Mouse (Mus musculus): Measurements from ENCODE around the gene Vps72. TPM values are rescaled to one million over a fixed set of nuclear protein-coding genes. Genes with fewer than 3 reads are reported as not detected.

Vps72 gene
- total RNA-seq, 2 experiments from 2014 or later = 46.7 to 48.2 TPM

DNA sequence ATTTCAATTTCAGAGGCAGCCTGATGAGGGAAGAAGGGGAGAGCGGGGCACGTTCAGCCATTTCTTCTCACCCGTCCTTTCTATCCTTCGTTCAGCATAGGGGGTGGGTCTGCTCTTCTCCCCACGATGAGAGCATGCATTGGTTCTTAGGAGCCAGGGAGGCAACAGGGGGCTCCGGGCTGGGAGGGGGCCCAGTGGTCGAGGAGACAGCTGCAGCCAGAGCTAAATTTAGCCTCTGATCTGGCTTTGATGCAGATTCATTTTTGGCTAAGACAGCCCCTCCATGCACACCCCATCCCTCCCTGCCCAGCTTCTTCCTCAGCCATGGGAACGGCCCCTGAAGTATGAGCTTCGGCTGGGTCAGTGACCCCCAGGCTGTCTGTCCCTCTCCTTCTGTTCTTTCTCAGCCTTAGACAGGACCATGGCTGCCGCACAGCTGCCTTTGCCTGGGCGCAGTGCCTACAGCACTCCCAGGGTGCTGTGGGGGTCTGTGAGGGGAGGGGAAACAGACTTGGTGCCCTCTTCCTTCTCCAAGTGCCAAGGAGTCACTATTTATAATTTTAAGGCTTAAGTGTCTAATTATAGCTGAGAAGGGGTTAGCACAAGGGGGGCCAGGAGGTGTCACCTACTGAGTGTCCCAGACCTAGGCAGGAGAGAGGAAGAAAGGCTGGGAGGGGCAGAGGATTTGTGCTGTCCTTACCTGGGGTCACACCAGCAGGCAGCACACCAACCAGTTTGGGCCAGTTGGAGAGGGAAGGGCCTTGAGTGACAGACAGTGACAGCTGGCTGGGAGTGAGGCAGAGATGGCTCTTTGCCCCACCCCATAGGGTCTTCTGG is 52.8 kb downstream of the Vps72 start:
- DNase-seq (ENCODE audit: low spot score in 2 of 2) = no peak

DNA sequence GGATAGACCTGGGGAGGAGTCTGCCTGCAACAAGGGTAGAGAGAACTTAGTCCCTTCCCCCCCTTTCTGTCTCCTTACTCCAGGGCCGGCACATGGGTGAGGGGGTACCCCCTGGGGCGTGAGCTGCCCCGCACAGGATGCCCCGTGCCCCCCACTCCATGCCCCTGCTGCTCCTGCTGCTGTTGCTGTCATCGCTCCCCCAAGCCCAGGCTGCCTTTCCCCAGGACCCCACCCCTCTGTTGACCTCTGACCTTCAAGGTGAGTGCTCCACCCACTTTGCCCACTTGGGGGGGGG is 53.4 kb downstream of the Vps72 start:
- DNase-seq (ENCODE audit: low spot score in 2 of 2) = no peak

DNA sequence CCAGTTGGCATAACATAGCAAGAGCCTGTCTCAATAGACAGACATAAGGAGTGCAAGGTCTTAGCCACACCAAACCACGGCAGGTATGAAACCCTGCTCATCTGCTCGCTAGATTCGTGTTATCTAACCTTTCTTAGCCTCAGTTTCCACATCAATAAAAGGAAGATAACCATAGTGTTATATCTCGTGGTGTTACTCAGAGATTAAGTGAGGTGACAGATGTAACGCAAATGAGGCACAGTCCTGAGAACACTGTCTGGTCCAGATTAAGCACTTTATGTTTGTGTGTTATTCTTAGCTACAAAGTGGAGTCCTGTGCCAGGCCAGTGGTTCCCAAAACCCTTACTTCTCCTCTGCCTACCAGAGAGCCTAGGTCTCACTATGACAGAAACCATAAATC is 54.0 kb downstream of the Vps72 start:
- DNase-seq (ENCODE audit: low spot score in 2 of 2) = no peak

DNA sequence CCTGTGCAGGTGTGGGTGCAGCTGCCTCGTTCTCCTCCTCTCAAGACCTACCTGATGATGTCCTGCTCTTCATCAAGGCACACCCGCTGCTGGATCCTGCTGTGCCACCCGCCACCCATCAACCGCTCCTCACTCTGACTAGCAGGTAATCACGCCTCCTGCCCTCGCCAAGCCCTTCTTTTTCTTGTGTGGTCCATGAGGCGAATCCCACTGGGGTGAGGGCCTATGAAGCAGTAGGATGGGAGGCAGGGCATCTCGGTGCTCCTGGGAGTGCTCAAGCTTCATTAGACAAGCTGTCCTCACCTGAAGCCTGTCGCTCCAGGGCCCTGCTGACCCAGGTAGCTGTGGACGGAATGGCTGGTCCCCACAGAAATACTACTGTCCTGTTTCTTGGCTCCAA is 59.2 kb downstream of the Vps72 start:
- DNase-seq (ENCODE audit: low spot score in 2 of 2) = no peak

DNA sequence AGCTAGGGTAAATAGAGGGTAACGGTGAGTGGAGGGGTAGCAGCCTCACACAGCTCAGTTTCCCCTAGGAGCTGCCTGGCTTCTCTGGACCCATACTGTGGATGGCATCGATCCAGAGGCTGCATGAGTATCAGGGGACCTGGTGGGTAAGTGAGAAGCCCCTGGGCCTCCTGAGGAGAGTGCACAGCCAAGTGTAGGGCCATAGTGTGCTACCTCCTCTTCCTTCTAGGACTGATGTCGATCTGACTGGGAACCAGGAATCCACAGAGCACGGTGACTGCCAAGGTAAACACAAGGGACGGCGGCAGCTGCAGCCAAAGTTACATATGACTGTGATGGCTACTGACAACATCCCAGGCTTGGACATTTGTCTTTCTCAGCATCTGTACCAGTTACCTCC is 60.3 kb downstream of the Vps72 start:
- DNase-seq (ENCODE audit: low spot score in 2 of 2) = no peak

Small RNAs within 50 kb of the gene (microRNA-seq; reads per million reads assigned to microRNA genes)
- gene Mir8099-1 = 0 reads per million in 2 experiments

Other genes starting within 250 kb of the Vps72 start
- 100 to 1,000 TPM; 267 to 268 TPM for gene Psmb4, start 224.1 kb upstream of the Vps72 start, total RNA-seq (2021)
- gene Selenbp1, start 178.0 kb upstream of the Vps72 start, total RNA-seq (2021) = 10 to 100 TPM; 12.6 to 14.1 TPM
- gene Rfx5, start 156.9 kb upstream of the Vps72 start, total RNA-seq (2021) = 10 to 100 TPM; 19.5 to 22.0 TPM
- gene Pi4kb, start 136.3 kb upstream of the Vps72 start, total RNA-seq (2021) = 10 to 100 TPM; 61.1 to 63.4 TPM
- 10 to 100 TPM; 24.4 to 26.2 TPM for gene Zfp687, start 95.6 kb upstream of the Vps72 start, total RNA-seq (2021)
- gene Psmd4, start 68.4 kb upstream of the Vps72 start, total RNA-seq (2021) = 100 to 1,000 TPM; 154 to 169 TPM
- gene Pip5k1a, start 4.1 kb upstream of the Vps72 start, total RNA-seq (2021) = 10 to 100 TPM; 69.1 to 71.7 TPM
- gene Tmod4, start 13.5 kb downstream of the Vps72 start, total RNA-seq (2021) = under 1 TPM; 0.48 to 0.82 TPM
- gene Scnm1, start 23.0 kb downstream of the Vps72 start, total RNA-seq (2021) = 10 to 100 TPM; 43.5 to 48.9 TPM
- gene Lysmd1, start 23.1 kb downstream of the Vps72 start, total RNA-seq (2021) = 10 to 100 TPM; 16.1 to 16.5 TPM
- gene Tnfaip8l2, start 31.3 kb downstream of the Vps72 start, total RNA-seq (2021) = 1 to 10 TPM; 2.6 to 3.1 TPM
- gene Sema6c, start 49.4 kb downstream of the Vps72 start, total RNA-seq (2021) = 10 to 100 TPM; 29.4 to 34.2 TPM
- 10 to 100 TPM; 12.7 to 13.2 TPM for gene Gabpb2, start 106.9 kb downstream of the Vps72 start, total RNA-seq (2021)
- gene Cdc42se1, start 117.7 kb downstream of the Vps72 start, total RNA-seq (2021) = 10 to 100 TPM; 72.7 to 72.9 TPM
- 100 to 1,000 TPM; 263 to 266 TPM for gene Mllt11, start 121.1 kb downstream of the Vps72 start, total RNA-seq (2021)
- under 1 TPM in 1 of 2 experiments, not detected in 1; 0.15 TPM for gene Gm128, start 130.6 kb downstream of the Vps72 start, total RNA-seq (2021)
- under 1 TPM in 1 of 2 experiments, not detected in 1; 0.37 TPM for gene Bnipl, start 140.2 kb downstream of the Vps72 start, total RNA-seq (2021)
- gene Mindy1, start 170.3 kb downstream of the Vps72 start, total RNA-seq (2021) = 10 to 100 TPM; 19.2 to 21.0 TPM
- gene Prune1, start 171.1 kb downstream of the Vps72 start, total RNA-seq (2021) = 10 to 100 TPM; 21.0 to 21.1 TPM
- gene Anxa9, start 196.2 kb downstream of the Vps72 start, total RNA-seq (2021) = under 1 TPM; 0.59 to 0.63 TPM
- 10 to 100 TPM; 54.2 to 54.5 TPM for gene Cers2, start 203.8 kb downstream of the Vps72 start, total RNA-seq (2021)
- 10 to 100 TPM; 31.9 to 38.0 TPM for gene Setdb1, start 246.2 kb downstream of the Vps72 start, total RNA-seq (2021)